Mouse (Mus musculus) stomach, postnatal 0 days (tissue): ENCODE results near the gene Samd4b. TPM values are rescaled to one million over a fixed set of nuclear protein-coding genes. Genes with fewer than 3 reads are reported as not detected.
"Not testable (repeated sequence)": the region's sequence is repeated elsewhere in the genome, so short reads cannot be mapped to it uniquely, and the experiment has no call there.

Experiments
- ATAC-seq: fragments of 200-750 bp; cut with Nextera tagmentation; 2 replicates; pipeline ENCODE4 v1.8.0; 2017; ENCODE audit not compliant: low FRiP score, low TSS enrichment
- DNase-seq: peaks from one replicate; pipeline ENCODE4 v3.0.0-alpha.2; 2016; ENCODE audit warnings: low spot score
- H3K27ac ChIP-seq: fragments of 300-500 bp; sonication (generic); replicated peaks from 2 replicates; pipeline ENCODE4 v1.5.1; 2014; ENCODE audit warnings: mild to moderate bottlenecking, control low read depth
- H3K27me3 ChIP-seq: fragments of 300-500 bp; sonication (generic); 2 replicates; pipeline ENCODE4 v1.6.1; 2014; ENCODE audit warnings: low read length; ENCODE audit not compliant: control insufficient read depth, insufficient read depth
- H3K36me3 ChIP-seq: fragments of 300-500 bp; sonication (generic); 2 replicates; pipeline ENCODE4 v1.6.1; 2014; ENCODE audit warnings: low read length, mixed read lengths; ENCODE audit not compliant: control insufficient read depth, insufficient read depth
- H3K4me1 ChIP-seq: fragments of 300-500 bp; sonication (generic); replicated peaks from 2 replicates; pipeline ENCODE4 v1.6.1; 2014; ENCODE audit warnings: antibody characterized with exemption; ENCODE audit not compliant: control insufficient read depth, insufficient read depth
- H3K4me2 ChIP-seq: fragments of 300-500 bp; sonication (generic); replicated peaks from 2 replicates; pipeline ENCODE4 v1.6.1; 2014; ENCODE audit warnings: low read depth, mild to moderate bottlenecking, control low read depth, moderate library complexity
- H3K4me3 ChIP-seq: fragments of 300-500 bp; sonication (generic); 2 replicates; pipeline ENCODE4 v1.5.1; 2014; ENCODE audit warnings: low read depth, low read length, control low read depth
- H3K9ac ChIP-seq: fragments of 300-500 bp; sonication (generic); 2 replicates; pipeline ENCODE4 v1.6.1; 2014; ENCODE audit warnings: mild to moderate bottlenecking, low read length, control low read depth, mixed read lengths
- H3K9me3 ChIP-seq: fragments of 300-500 bp; sonication (generic); 2 replicates; pipeline ENCODE4 v1.6.1; 2016; ENCODE audit warnings: low read length; ENCODE audit not compliant: control insufficient read depth
- CTCF ChIP-seq: IDR thresholded peaks from 2 replicates; pipeline ENCODE4 v1.5.1; 2016; ENCODE audit warnings: antibody characterized with exemption, low read depth, mild to moderate bottlenecking, moderate library complexity
- EP300 ChIP-seq: optimal IDR thresholded peaks from 2 replicates; pipeline ENCODE3; 2016; ENCODE audit warnings: antibody characterized with exemption
- WGBS: fragments of 180-500 bp; shearing (Covaris S2); extraction: QIAGEN DNeasy Blood & Tissue Kit; methylation state at CpG from one replicate; pipeline ENCODE4 v1.1.7; 2014; 5-methylcytosine and 5-hydroxymethylcytosine counted together
- polyA plus RNA-seq: library from polyadenylated mRNA; unstranded; fragments of >200 nt; fragmentation: Nextera tagmentation; extraction: Ambion mirVana; gene quantifications from 2 replicates; pipeline ENCODE4 v1.2.1, GENCODE M21; 2015

The Samd4b gene
- polyA plus RNA-seq, 1 experiment from 2014 or later: 9.8 TPM

- 5% methylated on average over 19 of the region's 19 CpGs for WGBS
- no peaks in the 10 kb centered on the region for H3K4me1 ChIP-seq
- no peak overlapping the region for H3K9ac ChIP-seq
- TF ChIP-seq EP300 (no peak), CTCF (peak; percentile 92)
- no peaks in the 10 kb centered on the region for H3K9me3 ChIP-seq
- ATAC-seq (peak; percentile 85), DNase-seq (peak; percentile 89)
- no peak overlapping the region for H3K4me2 ChIP-seq
- H3K27ac ChIP-seq: no peak overlapping the region
- H3K4me3 ChIP-seq: no peak overlapping the region
- H3K36me3 ChIP-seq: no peaks in the 10 kb centered on the region
- H3K27me3 ChIP-seq: no peaks in the 10 kb centered on the region
These were observed 69.8 kb downstream of the Samd4b start for GRCm38 (mm10) chr7:28527922-28528719.

DNA sequence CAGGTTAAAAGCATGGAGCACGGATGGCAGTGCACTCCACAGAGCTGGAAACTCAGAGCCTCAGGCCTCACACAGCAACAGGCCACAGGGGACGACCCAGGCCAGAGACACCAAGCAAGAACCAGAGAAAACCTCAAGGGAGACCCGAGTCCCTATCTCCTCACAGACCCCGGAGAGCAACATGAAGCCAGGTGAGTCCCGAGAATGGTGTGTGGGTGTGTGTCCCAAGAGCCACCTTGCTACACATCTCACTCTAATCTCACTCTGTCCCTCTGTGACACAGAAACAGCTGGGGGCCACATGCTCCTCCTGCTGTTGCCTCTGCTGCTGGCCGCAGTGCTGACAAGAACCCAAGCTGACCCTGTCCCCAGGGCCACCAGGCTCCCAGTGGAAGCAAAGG lies 75.4 kb downstream of the Samd4b start, which contains the start of gene Ifnl3:
Ifnl3 (plus strand) TSS at position 301 of the 400 bp plus-strand sequence.
- H3K27ac ChIP-seq, H3K9me3 ChIP-seq, H3K9ac ChIP-seq, DNase-seq, H3K27me3 ChIP-seq, ATAC-seq, H3K4me3 ChIP-seq, H3K4me2 ChIP-seq, H3K4me1 ChIP-seq, H3K36me3 ChIP-seq: not testable (repeated sequence)
- WGBS: 66% methylated on average over 5 of the region's 6 CpGs

DNA sequence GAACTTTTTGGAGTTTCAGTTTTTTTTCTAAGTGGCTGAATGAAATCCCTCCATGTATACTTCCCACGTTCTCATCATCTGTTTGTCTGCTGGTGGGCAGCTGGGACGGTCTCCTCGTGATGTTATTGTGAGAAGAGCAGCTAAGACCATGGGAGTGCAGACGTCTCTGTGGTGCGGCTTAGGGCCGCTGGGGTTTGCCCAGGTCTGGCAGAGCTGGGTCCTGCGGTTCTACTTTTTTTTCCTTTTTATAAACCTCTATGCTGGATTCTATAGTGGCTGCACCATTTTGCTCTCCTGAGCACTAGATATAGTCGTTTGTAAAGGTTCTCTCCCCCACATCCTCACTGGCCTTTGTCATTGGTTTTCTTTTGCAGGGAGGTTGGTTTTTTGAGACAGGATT lies 86.5 kb downstream of the Samd4b start:
- WGBS: 69% methylated on average over 8 of the region's 8 CpGs

GRCm38 (mm10) chr7:28510405-28510974 lies 87.5 kb downstream of the Samd4b start, which contains the start of gene Ifnl2:
TSS of gene Ifnl2 (minus strand) at chr7:28510455.
- not testable (repeated sequence) for H3K36me3 ChIP-seq, H3K27ac ChIP-seq, H3K27me3 ChIP-seq, H3K9ac ChIP-seq, ATAC-seq, H3K9me3 ChIP-seq, H3K4me2 ChIP-seq, DNase-seq, H3K4me1 ChIP-seq, H3K4me3 ChIP-seq
- WGBS: 44% methylated on average over 8 of the region's 8 CpGs

More for the DNA sequence above, 86.5 kb downstream of the Samd4b start:
- DNase-seq (no peak), ATAC-seq (no peak)
- Histone ChIP-seq H3K4me2 (no peak overlapping the region), H3K4me1 (no peaks in the 10 kb centered on the region), H3K9ac (no peak overlapping the region), H3K27ac (no peak overlapping the region), H3K9me3 (no peaks in the 10 kb centered on the region), H3K4me3 (no peak overlapping the region), H3K36me3 (no peaks in the 10 kb centered on the region), H3K27me3 (no peaks in the 10 kb centered on the region)
- TF ChIP-seq EP300: no peak
- no peak for TF ChIP-seq CTCF

DNA sequence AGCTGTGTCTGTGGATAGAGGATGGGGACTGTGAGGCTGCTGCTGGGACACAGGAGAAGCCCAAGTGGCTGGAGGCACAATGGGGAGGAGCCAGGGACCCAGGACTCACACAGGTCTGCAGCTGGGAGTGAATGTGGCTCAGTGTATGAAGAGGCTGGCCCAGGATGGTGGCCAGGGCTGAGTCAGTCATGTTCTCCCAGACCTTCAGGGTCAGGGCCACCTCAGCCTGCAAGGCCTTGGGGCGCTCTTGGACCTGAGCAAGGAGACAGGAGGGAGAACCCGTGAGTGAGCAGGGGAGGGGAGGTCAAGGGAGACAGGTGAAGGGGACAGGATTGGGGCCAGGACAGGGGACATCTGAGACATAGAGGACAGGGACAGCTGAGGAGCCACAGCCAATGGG lies 88.8 kb downstream of the Samd4b start:
- DNase-seq, H3K27ac ChIP-seq, H3K4me1 ChIP-seq, H3K9me3 ChIP-seq, H3K36me3 ChIP-seq, H3K4me2 ChIP-seq, H3K4me3 ChIP-seq, H3K9ac ChIP-seq, H3K27me3 ChIP-seq: not testable (repeated sequence)
- ATAC-seq: 0 out of 2 replicates have a peak, but pooled peaks have one; percentile 24
- 94% methylated on average over 2 of the region's 2 CpGs for WGBS

GRCm38 (mm10) chr7:28505585-28505984 lies 92.4 kb downstream of the Samd4b start:
- H3K9ac ChIP-seq: no peak overlapping the region
- no peaks in the 10 kb centered on the region for H3K27me3 ChIP-seq
- no peak for TF ChIP-seq EP300
- no peak for TF ChIP-seq CTCF
- H3K27ac ChIP-seq: no peak overlapping the region
- no peak overlapping the region for H3K4me3 ChIP-seq
- WGBS: 1% methylated on average over 5 of the region's 5 CpGs
- peak; percentile 51 for DNase-seq
- no peaks in the 10 kb centered on the region for H3K4me1 ChIP-seq
- no peaks in the 10 kb centered on the region for H3K9me3 ChIP-seq
- ATAC-seq: no peak
- no peak overlapping the region for H3K4me2 ChIP-seq
- no peaks in the 10 kb centered on the region for H3K36me3 ChIP-seq
